Mouse (Mus musculus) splenic B cell, adult 2 months (primary cell): Measurements from ENCODE around the gene Als2cr12.
"Not testable (repeated sequence)": the region's sequence is repeated elsewhere in the genome, so short reads cannot be mapped to it uniquely, and the experiment has no call there.

Experiments used
- DNase-seq: peaks from one replicate; pipeline ENCODE4 v3.0.0-alpha.2; 2011; ENCODE audit warnings: low read depth, low spot score
- H3K27me3 ChIP-seq: 2 replicates; pipeline ENCODE4 v1.6.1; 2012; ENCODE audit warnings: mild to moderate bottlenecking, low read length, moderate library complexity, mixed read lengths; ENCODE audit not compliant: control insufficient read depth, poor library complexity, insufficient read depth, severe bottlenecking
- H3K36me3 ChIP-seq: 2 replicates; pipeline ENCODE4 v1.6.1; 2012; ENCODE audit warnings: mild to moderate bottlenecking, low read length, moderate library complexity, mixed read lengths; ENCODE audit not compliant: control insufficient read depth, poor library complexity, insufficient read depth, severe bottlenecking

Als2cr12 gene

DNA sequence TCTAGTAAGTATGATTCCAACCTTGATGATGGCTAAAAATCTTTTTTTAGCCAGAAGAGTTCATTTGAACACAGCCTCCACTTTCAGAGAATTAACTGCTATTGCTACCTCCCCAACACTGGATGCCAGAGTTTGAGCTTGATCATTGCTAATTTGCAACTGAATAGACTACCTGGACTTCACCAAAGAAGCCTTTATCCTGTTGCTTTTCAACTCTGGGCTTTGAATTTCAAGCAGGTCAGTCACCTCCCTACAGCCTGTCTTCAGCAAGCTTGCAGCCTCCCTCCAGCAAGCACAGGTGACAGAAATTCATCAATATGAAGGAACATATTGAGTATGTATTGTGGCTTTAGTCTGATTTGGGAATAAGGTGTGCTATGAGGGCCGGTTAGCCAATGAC, 6.4 kb downstream of the Als2cr12 start:
- H3K36me3 ChIP-seq: no peaks in the 10 kb centered on the region
- no peak for DNase-seq
- H3K27me3 ChIP-seq: no peaks in the 10 kb centered on the region

DNA sequence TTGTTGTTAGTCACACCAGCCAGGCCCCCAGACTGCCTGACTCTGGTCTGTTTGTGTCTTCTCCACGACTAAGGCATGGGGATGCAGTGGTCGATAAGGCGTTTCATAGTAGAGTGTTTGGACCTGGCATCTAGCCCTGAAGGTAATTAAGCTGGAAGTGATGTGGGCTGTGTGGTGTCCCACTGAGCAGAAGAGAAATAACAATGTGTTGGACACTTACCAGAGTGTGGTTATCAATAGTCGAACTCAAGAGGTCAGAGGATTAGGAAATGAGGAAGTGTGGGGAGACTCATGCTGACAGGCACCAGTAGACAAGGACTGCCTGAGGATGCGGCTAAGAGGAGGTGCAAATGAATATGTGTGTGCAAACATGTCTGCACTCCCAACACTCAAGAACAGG, 17.4 kb downstream of the Als2cr12 start:
- not testable (repeated sequence) for H3K36me3 ChIP-seq, H3K27me3 ChIP-seq, DNase-seq

DNA sequence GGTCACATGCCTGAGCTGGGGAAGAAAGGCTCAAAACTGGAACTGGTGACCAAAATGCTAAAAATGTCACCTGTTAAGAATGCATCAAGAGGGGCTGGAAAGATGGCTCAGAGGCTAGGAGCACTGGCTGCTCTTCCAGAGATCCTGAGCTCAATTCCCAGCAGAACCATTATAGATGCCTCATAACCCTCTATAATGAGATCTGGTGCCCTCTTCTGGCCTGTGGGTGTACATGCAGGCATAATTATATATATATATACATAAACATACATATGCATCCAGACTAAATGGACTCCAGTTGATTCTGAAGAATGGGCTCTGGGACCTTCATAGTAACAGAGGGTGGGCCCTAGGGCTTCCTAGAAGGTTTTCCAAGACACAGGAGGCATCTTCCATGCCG, 18.2 kb downstream of the Als2cr12 start:
- Histone ChIP-seq H3K36me3 (no peaks in the 10 kb centered on the region), H3K27me3 (no peaks in the 10 kb centered on the region)
- peak; percentile 65 for DNase-seq

DNA sequence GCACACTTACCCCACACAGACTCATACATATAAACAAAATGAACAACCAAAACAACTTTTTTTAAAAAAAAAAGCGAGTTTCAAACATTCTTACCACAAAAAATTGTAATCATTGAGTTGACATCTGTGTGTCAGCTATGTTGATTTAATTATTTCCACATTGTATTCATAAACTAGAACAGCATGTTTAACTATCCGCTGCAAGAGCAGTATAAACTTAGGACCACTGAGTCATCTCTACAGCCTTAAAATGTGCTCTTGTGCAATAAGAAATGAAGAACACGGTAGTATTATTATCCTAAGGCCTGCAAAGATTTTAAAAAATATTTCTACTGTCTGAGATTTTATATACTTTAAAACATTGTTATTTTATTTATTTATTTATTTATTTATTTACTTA, 20.8 kb downstream of the Als2cr12 start:
- no peaks in the 10 kb centered on the region for H3K27me3 ChIP-seq
- no peaks in the 10 kb centered on the region for H3K36me3 ChIP-seq

DNA sequence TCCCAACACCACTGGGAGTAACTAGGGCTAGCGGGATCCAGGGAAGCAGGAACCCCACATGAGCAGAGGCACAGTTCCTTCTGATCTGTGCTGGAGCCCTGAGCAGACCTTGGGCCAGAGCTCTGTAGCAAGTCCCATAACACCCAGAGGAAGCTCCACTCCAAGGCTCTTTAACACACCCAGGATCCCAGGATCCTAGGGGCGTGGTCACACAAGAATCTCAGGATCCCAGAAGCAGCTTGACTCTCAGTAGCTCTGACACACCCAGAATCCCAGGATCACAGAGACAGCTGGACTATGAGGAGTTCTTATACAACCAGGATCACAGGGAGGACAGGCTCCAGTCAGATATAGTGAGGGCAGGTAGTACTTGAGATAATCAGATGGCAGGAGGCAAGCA, 23.7 kb downstream of the Als2cr12 start:
- Histone ChIP-seq H3K36me3 (no peaks in the 10 kb centered on the region), H3K27me3 (no peaks in the 10 kb centered on the region)
- no peak for DNase-seq

More for the DNA sequence above, 20.8 kb downstream of the Als2cr12 start:
- DNase-seq: no peak

DNA sequence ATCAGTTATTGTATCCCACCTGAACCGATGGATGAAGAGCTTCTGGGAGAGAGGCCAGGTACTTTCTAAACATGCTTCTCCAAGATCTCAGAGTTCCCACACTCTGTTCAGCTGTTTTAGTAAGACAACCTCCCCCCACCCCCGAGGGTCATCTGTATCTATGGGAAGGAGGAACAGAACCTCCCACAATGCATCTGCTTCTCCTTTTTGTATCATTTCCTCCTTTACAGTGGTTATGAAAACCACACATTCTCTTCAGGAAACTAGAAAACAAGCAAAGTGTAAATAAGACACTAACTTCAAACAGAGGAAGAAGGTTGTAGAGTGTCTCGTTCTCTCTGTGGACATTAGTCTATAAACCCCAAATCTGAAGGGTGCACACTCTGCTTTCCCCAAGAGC, 26.2 kb downstream of the Als2cr12 start:
- H3K27me3 ChIP-seq, H3K36me3 ChIP-seq, DNase-seq: not testable (repeated sequence)

DNA sequence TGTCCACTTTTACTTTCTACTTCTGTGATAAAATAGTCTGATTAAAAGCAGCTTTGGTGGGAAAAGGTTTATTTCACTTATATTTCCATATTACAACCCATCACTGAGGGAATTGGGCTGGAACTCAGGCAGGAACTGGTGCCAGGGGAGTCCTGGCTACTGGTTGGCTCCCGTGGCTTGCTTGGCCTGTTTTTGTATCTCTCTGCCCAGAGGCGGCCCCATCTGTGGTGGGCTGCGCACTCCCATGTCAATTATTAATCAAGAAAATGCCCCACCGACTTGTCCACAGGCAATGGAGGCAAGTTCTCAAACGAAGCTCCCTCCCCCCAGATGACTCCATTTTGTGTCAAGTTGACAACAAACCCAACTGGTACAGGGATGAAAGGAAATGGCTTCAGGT, 27.6 kb downstream of the Als2cr12 start:
- H3K36me3 ChIP-seq: no peaks in the 10 kb centered on the region
- DNase-seq: no peak
- no peaks in the 10 kb centered on the region for H3K27me3 ChIP-seq

DNA sequence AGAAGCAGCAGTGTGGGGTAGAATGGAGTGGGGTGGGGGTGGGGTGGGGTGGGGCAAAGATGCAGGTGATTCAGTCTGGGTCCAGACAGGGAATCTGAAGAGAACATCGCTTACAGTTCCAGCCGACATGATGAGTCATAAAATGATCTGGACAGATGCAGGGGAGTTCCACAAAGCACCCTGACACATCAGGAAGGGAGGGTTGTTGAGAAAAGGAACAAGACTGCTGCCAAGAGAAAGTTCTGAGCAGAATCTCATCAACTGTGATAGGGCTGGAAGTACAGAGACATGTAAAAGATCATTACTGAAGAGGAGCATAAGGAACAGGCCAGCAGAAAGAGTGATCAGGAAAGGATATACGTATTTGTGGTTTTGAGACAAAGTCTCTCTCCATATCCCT, 32.4 kb downstream of the Als2cr12 start:
- not testable (repeated sequence) for H3K27me3 ChIP-seq, DNase-seq, H3K36me3 ChIP-seq

DNA sequence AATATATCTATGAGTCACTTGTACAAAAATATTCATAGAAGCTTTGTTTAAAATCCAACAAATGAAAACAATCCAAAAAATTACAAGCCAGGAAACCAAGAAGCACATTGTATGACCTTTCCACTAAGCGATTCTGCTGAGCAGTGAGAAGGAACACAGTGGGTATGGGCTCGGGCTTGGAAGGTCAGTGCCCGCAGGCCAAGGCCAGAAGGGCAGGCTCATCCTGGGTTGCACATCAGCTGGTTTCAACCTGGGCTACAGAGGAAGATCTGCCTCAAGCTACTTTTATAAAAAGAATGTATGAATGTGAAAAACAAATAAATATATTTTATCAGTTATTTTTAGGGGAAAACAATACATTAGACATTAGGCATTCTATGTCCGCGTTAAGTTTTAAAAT, 33.1 kb downstream of the Als2cr12 start:
- not testable (repeated sequence) for DNase-seq, H3K36me3 ChIP-seq, H3K27me3 ChIP-seq

DNA sequence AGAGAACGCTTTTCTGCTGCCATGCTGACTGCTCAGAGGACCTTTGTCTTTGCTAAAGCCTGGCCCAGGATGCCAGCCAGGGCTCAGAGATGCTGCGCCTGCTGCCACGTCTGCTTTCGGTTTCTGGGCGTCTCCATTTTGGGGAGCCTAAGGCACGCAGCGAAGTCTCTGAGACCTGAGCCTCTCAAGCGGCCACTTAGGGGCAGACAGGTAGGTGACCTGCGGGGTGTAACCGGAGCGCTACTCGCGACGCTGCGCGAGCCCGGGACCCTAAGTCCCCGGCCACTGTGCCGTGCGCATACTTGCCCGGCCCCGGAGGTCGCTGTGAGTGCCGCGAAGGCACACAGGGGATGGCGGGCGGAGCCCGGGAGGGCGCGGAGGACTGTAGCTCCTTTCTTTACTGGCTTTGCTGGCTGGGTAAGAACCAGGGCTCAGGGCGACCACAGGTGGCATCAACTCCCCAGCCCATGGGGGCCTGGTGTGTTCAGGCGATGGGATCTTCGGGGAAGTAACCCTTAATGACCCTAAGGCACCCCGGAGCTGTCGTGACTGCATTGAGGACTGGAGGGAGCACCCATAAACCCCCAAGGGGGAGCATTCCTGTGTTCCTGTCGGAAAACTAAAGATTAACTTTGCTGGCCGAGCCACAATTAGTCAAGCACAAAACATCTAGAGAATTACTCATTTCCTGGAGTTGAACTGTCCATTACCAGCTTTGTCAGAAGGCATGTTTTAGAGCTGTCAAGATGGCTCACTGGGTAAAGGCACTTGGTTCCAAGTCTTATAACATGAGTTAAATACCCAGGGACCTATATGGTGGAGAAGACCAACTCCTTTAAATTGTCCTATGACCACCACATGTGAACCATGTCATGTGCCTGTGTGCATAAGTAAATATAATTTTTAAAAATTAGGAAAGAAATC, 43.0 kb downstream of the Als2cr12 start:
- no peaks in the 10 kb centered on the region for H3K27me3 ChIP-seq
- no peaks in the 10 kb centered on the region for H3K36me3 ChIP-seq
- peak; percentile 76 for DNase-seq

DNA sequence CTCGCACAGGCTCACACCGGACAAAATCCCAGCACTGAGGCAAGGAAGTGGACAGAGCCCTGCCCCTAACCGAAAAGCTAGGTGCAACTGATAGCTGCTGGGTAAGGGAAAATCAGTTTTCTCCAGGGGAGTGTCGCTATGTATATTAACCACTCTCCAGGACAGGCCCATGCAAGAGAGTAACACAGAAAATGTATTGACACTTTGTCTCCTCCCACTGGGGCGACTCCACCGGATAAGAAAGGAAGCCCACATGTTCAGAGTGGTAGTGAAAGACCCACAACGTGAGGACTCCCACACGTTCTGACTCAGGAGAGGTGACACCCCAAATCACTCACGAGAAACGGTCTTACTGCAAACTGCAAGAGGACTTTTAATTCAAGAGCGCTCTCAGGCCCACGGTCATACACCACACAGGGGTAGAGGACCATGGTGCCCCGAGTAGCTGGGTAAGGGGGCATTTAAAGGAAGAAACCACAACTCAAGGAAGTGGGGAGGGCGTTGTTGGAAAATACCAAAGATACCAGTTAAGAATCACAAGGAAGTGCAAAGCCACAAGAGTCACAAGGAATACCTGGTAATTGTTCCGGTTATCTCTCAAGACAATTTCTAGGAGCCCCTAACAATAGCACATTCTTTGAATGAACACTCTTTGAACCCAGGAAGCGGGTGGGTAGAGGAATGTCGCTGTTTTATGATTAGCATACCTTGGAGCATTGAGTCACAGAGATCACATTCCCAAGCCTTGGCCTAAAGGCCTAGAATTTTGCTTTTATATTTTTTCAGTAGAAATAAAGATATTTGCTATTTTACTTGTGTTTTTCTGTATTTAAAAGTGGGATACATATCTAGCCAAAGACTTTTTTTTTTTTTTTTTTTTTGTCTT, 44.0 kb downstream of the Als2cr12 start:
- not testable (repeated sequence) for H3K36me3 ChIP-seq, H3K27me3 ChIP-seq, DNase-seq

DNA sequence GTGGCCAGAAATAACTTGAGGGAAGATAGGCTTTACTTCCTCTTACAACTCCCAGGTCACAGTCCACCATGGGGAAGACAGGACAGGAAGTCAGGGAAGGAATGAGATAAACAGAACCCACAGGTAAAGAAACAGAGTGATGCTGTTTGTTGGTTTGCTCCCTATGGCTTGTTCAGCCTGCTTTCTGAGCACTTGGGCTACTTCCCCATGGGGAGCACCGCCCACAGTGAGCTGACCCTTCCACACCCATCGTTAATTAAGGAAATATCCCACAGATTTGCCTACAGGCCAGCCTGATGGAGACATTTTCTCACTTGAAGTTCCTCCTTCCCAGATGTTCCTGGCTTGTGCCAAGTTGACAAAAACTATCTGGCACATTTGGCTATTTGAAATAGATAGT, 66.9 kb downstream of the Als2cr12 start:
- DNase-seq, H3K36me3 ChIP-seq, H3K27me3 ChIP-seq: not testable (repeated sequence)

DNA sequence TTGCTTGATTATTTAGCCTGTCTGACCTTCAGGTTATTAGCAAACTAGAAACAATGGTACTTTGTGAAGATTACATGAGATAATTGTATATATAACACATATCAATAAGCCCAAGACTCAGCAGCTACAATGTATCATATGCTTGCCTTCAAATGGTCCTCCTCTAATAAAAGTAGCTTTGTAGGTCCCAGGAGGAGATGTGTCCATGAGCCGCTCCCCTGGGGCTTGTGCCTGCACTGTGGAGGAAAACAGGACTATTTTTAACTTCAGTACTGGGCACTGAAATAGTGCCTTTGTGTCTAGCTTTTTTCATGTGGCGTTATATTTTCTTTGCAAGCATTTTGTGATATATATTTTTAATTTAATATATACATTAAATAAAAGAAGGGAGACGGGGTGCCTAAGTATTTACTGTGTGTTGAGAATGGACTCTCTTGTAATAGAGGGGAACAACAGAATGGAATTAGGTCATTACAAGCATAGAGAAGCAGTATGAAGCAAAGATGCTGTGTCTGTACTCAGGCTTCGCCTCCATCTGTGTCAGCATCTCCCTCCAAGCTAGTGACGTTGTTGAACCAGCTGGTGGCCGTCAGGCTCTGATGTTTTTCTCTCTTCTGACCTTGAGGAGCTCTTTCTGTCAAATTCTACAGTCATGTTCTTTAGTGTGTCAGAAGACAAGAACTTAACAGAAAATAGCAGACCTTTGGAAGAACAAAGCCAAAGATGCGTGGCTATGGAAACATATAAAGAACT, 73.6 kb downstream of the Als2cr12 start:
- Histone ChIP-seq H3K27me3 (no peaks in the 10 kb centered on the region; the same call in 1 of the 2 replicates), H3K36me3 (no peaks in the 10 kb centered on the region)
- no peak for DNase-seq

DNA sequence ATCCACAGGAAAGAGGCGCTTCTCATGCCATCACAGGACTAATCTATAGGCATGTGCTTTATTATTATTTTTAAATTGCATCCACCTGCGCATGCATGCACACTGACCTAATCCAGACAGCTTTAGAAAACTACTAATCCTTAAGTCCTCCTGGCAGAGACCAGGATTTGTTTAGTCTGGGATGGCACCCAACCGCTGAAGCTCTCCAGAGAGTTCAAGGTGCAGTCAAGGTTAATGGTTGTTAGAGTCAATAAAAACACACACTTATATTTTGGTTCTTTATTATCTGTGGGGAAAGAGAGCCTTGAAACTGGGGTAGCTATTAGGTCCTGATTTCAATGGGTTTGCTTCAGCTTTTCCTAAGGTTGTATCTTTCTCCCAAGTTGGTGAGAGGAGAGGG, 74.5 kb downstream of the Als2cr12 start:
- no peak for DNase-seq
- no peaks in the 10 kb centered on the region for H3K36me3 ChIP-seq
- no peaks in the 10 kb centered on the region; the same call in 1 of the 2 replicates for H3K27me3 ChIP-seq
